Mouse (Mus musculus): Measurements from ENCODE around the gene Hpse2. TPM values are rescaled to one million over a fixed set of nuclear protein-coding genes. Genes with fewer than 3 reads are reported as not detected.
A peak's percentile ranks its signal among the peaks of the same experiment; 100 is the strongest.
"Not testable (repeated sequence)": the region's sequence is repeated elsewhere in the genome, so short reads cannot be mapped to it uniquely, and the experiment has no call there.

The Hpse2 gene
- total RNA-seq, 2 experiments from 2014 or later = 0.07 to 0.43 TPM

DNA sequence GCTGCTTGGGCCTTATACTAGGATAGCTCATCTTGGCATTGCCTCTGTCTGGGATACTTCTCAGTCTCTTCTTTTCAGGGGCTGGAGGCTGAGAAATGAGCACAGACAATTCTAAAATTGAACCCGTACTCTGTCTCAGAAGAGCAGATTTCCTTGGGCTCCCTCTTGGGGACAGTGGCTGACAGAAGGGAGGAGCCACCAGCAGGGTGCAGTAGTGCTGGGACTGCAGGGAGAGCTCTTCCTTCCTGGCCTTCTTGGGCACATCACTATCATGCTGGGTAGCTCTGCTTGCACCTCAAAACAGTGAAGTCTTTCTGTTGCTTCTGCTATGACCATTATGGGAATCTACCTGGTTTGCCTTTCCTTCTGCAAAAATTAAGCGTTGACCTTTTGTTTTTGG is 603.0 kb downstream of the Hpse2 start:
- no peak for DNase-seq (ENCODE audit: low spot score in 2 of 2)

DNA sequence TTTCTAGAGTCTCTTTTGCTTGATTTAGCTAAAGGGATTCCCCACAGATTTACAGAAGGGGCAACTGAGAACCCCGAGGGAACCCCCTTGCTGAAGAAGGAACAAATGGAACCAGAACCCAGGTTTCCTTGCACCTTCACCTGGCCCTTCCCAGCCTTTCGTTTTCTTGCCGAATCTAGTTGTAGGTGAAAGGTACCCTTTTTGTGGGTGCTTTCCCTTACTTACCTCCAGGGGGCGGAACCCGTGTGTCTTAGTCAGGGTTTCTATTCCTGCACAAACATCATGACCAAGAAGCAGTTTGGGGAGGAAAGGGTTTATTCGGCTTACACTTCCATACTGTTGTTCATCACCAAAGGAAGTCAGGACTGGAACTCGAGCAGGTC is 608.0 kb downstream of the Hpse2 start:
- not testable (repeated sequence) for DNase-seq (ENCODE audit: low spot score in 2 of 2)

DNA sequence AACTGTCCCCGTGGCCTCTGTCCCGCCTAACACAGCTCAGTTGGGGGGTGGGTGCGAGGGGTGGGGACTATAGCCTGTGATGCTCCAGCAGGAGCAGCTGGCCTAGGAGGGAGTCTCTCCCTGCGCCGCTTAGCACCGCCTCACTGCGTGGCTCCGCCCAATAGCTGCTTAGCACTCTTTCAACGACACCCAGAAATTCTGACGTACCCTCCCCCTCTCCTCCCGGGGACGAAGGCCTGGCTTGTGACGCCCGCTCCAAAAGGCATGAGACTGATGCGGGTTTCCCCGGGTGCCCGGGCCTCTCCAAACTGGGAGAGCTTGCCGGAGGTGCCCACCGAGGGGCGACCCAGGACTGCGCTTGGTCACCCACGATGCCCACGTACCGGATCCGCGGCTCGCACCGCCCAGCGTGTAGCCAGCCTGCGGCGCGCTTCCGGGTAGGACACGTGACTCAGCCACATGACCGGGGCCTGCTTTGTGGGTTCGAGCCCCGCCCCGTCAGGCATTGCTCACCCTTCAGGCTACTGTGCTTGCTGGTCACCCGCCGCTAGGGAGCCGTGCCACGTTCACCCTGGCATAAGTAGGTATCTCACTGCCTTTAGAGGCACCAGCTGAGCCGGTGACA is 608.5 kb downstream of the Hpse2 start, which contains the start of gene Hps1:
Gene Hps1, minus strand, starts transcription at position 448 of the 625 bp plus-strand sequence.
- peak; percentile 91 to 95 for DNase-seq (ENCODE audit: low spot score in 2 of 2)

DNA sequence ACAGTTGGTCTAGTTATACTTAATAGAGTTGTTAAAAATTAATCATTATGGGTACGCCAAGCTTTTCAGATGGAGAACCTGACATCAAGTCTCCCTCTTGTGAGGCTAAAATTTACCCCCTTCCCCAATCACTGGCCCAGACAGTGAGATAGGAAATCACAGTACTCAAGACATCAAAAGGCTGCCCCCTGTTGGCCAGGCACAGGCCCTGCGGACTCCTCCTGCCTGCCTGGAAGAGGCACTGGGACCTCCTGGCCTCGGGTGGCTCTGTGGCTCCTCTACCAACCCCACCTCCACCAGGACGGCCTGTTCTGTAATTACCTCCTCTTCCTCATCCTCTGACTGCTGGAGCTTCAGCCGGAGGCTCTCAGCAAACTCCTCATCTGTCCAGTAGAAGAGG is 610.4 kb downstream of the Hpse2 start:
- DNase-seq (ENCODE audit: low spot score in 2 of 2) = no peak

DNA sequence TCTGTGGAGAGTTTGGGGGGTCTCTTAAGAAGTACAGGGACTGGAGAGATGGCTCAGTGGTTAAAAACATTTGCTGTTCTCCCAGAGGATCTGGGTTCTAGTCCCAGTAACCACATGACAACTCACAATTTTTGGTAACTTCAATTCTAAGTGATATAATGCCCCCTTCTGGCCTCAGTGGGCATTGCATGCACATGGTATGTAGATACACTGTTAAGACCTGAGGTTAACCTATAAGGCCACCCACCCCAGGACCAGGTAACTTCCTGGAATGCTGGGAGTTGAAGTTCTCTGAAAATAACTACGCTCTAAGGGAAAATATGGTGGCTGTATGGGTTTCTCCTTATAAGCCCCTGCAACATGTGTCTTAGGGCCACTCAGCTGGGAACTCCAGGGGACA is 611.3 kb downstream of the Hpse2 start:
- no peak for DNase-seq (ENCODE audit: low spot score in 2 of 2)

DNA sequence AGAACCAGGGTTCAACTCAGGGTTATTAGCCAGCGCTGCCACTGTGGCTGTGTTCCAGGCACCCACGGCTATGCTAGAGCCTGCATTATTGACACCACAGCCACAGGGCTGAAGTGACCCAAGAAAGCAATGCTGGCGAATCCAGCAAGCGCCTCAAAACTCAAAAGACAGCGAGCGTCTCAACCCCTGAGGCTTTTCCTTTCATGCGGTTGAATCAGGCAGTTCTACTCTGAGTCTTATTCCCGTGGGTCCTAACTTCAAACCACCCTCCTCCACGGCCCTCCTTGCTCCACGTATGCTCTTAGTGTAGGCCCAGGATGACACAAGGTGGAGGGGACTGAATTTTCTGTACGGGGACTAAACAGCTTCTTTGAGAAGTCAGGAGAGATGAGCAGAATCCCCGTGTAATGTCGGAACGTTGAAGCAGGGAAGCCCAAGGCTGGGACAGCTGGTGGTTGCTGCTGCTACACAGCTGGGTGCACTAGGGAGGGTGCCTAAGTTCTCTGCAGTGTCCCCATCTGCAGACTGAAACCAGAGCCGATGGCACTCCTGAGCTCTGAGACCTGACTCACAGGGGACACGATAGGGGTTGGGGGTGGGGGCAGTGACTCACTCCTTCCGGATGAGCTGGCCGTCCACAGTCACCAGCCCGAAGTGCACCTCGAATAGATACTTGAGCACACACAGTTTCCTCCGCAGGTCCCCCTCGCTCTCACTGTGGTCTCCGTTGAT is 617.8 kb downstream of the Hpse2 start:
- no peak for DNase-seq (ENCODE audit: low spot score in 2 of 2)

DNA sequence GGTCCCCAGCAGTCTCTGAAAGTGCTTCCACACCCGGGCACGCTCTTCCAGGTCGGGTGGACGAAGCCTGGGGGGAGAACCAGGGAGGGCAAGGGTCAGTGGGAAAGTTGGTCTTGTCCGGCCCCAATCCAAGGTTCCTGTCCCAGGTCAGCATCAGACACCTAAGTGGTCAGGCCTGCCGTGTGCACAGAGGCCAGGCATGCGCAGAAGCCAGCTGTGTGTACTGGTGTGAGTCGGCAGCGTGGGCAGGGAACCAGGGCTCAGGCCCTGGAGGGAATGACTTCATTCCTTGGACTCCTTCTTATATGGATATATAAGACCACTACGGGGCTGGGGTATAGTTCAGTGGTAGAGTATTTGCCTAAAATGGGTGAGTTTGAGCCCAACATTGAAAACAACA is 618.5 kb downstream of the Hpse2 start:
- no peak for DNase-seq (ENCODE audit: low spot score in 2 of 2)

DNA sequence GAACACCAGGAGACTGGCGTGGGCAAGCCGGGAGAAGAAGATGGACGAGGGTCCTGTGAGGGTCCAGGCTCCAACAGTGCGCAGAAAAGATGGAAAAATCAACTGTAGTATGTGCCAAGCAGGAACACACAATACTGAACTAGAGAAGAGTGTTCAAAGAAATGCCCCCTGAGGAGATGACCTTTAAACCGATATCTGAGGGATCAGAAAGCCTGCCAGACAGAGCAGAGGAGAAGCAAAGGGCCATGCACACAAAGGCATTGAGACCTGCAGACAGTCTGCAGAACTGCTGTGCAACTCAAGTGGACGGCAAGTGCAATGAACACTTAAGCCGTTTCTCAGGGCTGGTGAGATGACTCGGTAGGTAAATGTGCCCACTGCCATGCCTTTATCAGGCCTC is 620.8 kb downstream of the Hpse2 start:
- DNase-seq (ENCODE audit: low spot score in 2 of 2) = no peak

DNA sequence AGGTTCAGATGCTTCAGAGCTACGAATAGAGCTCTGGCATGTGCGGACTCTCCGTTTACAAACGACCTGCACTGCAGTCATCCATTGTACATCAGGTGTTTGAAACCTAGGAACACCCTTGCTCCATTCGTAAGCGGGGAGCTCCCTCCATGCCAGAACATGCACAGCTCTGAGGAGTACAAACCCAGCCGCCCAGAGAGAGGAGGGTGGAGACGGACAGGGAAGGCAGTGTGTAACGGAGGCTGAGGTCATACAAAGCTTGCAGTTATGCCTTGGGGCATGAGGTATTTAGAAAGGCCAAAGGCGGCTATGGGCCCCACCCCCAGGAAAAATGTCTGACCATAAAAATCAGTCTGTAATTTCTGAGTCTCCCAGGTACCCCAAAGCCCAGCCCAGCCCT is 623.8 kb downstream of the Hpse2 start:
- DNase-seq (ENCODE audit: low spot score in 2 of 2) = no peak

DNA sequence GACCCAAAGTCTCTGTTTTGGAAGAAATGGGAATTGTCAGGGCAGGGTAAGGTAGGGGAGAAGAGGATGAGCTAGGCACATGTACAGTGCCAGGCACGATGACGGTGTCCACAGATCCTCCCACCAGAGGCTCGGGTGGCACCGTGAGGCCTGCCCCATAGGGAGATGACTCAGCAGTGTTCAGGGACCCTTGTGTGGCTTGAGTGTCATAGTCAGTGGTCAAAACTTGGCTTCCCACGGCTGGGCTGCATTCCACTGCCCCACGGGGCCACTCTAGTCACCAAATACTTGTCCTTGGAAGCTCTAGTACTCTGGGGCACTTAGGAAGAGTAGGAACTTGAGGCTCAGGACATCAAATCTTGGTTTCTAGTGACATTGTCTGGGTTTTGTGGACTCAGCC is 631.5 kb downstream of the Hpse2 start:
- no peak for DNase-seq (ENCODE audit: low spot score in 2 of 2)

DNA sequence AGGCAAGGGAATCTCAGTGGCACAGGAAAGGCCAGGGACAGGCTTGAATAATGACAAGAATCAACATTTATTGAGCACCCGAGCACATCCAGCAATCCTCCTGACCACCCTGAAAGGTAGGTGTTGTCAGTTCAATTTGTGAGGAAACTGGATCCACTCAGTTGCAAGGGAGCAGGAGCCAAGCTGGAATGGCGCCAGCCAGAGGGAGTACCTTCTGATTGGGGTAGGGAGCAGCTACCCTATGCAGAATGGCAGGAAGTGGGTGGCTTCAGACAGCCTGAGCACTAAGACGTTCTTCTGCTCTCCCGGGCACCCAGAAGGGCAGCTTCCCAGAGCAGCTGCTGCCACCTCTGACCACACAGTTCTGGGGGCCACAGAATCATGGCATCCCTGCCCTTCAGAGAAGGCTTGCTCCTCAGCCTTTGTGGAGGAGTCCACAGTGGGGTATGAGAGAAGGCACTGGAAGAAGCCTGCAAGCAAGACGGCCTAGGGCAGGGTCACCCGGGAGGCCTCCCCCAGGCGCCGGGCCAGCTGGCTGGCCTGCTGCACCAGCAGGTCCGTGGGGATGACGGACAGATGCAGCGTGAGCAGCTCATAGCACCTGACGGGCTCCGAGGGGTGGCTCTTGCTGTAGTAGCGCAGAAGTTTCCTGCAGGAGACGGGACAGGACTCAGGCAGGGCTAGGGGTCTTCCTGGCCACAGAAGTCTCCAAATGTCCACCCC is 632.8 kb downstream of the Hpse2 start:
- no peak for DNase-seq (ENCODE audit: low spot score in 2 of 2)

DNA sequence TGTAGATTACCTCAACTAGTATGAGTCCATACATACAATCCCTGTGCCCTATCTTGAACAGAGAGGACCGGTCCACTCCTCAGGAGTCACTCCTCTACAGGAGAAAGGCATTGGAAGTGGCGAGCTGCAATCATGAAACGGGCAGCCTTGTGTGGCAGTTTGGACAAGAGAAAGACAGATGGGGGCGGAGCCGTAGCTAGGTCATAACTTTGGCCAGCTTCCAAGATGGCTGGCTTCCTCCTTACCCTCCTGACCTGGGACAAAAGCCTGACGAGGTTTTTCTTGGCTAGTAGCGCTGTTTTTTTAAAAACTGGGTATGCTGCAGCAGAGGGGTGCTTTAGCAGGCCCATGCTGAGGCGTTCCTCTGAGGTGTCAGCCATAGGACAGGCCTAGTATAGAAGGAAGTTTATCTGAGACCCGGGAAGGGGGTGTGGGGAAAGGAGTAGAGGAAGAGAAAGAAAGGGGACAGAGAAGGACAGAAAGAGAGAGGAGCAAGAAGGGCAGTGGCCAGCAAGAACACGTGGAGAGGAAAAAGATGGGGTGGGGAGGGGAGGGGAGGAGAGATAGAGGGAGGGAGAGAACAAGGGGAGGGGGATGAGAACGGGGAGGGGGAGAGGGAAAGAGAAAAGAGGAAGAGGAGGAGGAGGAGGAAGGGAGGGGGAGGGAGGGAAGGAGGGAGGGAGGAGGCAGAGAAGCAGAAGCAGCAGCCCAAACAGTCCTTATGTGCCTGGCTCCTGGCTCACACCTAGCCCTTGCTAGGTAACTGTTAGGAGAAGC is 634.8 kb downstream of the Hpse2 start:
- DNase-seq (ENCODE audit: low spot score in 2 of 2) = peak in 1 of 2 experiments; percentile 37

DNA sequence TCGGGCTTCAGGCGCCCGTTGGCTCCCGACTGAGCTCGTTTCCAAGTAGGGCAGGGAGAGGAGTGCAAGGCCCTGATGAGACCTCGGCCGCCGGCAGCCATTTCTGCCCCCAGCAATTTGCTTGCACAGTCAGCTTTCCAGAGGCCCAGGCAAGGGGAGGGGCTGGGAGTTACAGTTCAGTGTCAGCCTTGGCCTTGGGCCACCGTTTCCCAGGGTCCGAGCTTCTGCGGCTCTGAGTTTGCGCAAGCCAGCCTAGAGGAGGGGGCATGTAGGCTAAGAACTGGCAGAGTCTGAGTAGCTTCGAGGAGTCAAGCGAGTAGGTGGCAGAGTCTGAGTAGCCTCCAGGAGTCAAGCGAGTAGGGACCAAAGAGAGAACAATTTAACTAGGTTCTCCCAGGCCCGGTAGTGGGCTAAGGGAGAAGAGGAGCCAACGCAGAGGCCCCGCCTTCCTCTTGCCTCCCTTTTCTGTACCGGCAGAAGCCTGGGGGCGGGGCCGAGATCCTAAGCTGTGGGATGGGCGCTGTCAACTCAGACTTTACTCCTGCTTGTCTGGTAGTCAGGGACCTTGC is 635.7 kb downstream of the Hpse2 start, which contains the start of gene Pyroxd2:
Gene Pyroxd2, minus strand, starts transcription at position 413 of the 569 bp plus-strand sequence.
- peak; percentile 66 to 69 for DNase-seq (ENCODE audit: low spot score in 2 of 2)

DNA sequence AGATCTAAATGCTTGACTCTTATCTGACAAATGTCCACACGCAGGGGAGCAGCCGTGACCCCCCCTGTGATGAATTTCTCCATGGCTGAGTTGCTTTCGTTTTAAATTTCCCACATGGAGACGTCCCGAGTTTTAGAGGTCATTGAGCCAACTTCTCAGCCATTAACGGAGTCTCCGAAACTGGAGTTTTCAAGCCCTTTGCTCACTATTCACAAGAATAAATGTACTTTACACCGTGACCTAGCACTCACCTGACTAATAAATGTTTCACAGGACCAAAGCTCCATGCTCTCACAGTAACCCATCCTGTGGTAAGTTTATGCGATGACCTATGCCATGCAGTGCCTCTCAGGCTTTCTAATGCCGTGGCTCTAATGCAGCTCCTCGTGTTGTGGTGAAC is 638.0 kb downstream of the Hpse2 start:
- no peak for DNase-seq (ENCODE audit: low spot score in 2 of 2)

DNA sequence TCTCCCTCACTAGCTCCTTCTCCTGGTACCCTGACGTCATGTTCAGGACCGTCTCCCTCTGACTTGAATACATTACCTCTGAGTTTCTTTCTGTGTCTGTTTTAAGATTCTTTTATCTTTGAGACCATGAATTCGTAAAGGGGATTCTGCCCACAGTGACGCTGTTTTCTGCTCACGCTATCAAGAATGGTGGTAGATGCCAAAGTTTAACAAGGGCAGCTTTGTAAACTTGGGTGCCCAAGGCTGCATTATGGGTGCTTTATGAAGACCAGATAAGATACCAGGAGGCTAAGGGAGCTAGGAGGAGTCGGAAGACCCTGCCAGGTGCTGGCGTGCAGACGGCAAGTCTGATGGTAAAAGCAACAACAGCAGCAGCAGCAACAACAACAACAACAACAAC is 641.5 kb downstream of the Hpse2 start:
- DNase-seq (ENCODE audit: low spot score in 2 of 2) = no peak

DNA sequence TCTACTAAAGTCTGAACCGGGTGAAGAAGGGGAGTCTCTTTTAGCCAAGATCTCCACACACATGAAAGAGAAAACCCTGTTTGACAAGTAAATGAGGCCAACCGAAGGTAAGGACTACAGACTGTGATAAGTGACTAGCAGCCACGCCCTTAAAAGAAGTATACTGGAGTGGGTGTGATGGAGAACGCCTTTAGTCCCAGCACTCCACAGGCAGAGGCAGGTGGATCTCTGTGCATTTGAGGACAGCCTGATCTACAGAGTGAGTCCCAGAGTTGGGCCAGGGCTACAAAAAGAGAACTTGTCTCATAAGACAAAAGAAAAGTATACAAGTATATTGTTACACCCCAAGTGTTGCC is 642.3 kb downstream of the Hpse2 start:
- DNase-seq (ENCODE audit: low spot score in 2 of 2) = no peak

DNA sequence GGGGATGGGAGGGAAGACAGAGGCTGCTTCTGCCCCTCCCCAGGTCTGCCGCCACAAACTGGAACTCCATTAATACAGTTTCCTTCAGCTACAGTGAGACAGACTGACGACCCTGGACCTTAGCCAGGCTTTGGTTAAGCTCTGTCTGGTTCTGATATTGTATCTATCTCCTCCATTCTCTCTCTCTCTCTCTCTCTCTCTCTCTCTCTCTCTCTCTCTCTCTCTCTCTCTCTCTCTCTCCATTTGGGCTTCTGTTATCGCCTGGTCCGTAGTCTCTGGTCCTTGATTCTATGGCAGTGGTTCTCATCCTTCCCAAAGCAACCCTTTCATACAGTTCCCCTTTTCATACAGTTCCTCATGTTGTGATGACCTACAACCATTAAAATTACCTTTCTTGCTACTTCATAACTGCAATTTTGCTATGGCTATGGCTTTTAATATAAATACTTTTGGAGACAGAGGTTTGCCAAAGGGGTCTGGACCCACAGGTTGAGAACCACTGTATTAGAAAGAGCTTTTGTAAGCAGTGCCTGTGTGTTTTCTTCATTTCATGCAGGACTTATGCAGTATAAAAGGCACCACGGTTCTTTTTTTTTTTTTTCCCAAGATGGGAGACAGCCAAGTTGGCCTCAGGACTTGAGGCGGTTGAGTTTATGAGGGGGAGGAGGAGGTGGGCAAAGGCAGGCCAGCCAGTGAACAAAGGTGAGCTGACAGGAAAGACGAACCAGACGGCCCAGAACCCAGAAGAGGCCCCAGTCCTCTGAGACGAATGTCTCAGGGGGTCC is 642.9 kb downstream of the Hpse2 start:
- no peak for DNase-seq (ENCODE audit: low spot score in 2 of 2)

DNA sequence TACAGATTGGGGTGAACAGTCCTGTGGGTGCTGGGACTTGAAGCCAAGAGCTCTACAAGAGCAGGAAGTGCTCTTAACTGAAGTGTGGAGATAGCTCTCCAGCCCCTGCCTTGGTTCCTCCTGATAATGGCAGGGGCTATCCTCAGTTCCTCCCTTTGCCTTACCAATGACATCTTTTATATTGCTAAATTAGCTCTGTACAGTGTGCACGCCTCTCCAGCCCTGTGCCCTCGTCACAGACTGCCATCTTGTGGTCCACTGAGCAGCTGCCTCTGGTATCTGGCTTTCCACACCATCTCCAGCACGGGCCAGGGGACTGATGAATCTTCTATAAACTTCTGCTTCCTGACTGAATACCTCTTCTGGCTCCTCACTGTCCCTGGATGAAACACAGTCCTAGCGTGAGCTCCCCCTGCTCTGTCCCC is 644.0 kb downstream of the Hpse2 start:
- peak; percentile 62 to 76 for DNase-seq (ENCODE audit: low spot score in 2 of 2)

DNA sequence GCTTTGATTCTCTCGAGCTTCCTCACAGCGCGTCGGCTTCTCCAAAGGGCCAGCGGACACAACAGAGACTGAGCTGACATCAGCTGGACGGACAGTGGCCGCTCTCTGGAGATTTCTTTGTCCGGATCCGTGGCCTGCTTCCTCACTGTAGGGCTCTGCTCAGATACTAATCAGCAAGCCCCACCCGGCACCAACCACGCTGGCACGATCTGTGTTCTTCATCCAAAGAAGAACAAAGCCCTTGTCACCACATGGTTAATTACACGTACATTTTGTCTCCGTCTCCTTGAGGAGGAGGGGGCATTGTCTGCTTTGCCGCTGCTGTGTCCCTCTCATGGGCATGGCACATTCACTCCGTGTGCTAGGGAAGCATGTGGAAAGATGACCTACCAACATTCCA is 644.9 kb downstream of the Hpse2 start:
- no peak for DNase-seq (ENCODE audit: low spot score in 2 of 2)

DNA sequence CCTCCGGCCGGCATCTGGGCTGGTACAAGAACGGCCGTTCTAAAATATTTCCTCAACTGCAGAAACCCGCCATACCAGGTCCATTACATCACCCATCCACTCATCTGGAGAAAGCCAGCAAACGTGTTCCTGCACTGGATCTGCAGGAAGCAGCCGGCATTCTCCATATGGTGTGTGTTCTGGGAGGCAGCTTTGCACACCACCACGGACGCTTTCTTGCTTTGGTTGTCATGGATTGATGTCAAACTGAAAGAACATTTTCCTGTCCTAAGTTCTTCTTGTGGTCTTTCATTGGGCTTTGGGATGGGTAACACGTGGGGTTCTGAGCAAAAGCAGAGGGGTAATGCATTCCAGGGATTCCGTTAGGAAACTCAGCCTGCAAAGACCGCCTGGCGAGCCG is 646.3 kb downstream of the Hpse2 start:
- peak in 1 of 2 experiments; percentile 39 for DNase-seq (ENCODE audit: low spot score in 2 of 2)
